Mouse (Mus musculus): ENCODE results near the gene Adarb1.

Gene Adarb1

GRCm38 (mm10) chr10:77260166-77260875 lies 157.7 kb downstream of the Adarb1 start:
- DNase-seq (ENCODE audit: low spot score): no peak

GRCm38 (mm10) chr10:77258704-77259621 lies 159.1 kb downstream of the Adarb1 start, which contains the start of gene Pofut2:
Pofut2 (plus strand) TSS chr10:77259218.
- DNase-seq (ENCODE audit: low spot score): peak; percentile 98

- no peak for DNase-seq (ENCODE audit: low spot score)
Measured at GRCm38 (mm10) chr10:77258041-77258590, 160.0 kb downstream of the Adarb1 start.

GRCm38 (mm10) chr10:77255676-77256075 lies 162.4 kb downstream of the Adarb1 start:
- DNase-seq (ENCODE audit: low spot score): no peak

DNA sequence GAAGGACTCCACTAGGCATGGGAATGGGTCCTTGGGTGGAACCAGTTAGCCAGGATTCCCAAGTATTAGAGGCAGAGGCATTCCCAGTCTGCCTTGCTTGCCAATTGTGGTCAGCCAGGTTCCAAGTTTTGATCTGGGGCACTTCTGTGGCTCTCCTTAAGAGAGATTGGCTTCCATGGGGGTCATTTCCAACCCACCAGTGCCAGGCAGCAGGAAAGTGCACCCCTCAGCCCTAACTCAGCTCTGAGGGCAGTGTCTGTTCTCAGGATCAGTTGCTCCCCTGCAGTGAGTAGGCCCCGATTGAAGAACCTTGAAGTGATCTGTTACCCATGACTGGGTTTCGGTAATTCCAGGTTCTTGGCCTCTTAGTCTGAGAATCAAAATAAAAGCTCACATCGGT lies 162.8 kb downstream of the Adarb1 start:
- peak; percentile 32 for DNase-seq (ENCODE audit: low spot score)

GRCm38 (mm10) chr10:77252790-77253189 lies 165.3 kb downstream of the Adarb1 start:
- DNase-seq (ENCODE audit: low spot score): peak; percentile 88

- peak; percentile 69 for DNase-seq (ENCODE audit: low spot score)
Measured at GRCm38 (mm10) chr10:77251784-77252539, 166.1 kb downstream of the Adarb1 start.

DNA sequence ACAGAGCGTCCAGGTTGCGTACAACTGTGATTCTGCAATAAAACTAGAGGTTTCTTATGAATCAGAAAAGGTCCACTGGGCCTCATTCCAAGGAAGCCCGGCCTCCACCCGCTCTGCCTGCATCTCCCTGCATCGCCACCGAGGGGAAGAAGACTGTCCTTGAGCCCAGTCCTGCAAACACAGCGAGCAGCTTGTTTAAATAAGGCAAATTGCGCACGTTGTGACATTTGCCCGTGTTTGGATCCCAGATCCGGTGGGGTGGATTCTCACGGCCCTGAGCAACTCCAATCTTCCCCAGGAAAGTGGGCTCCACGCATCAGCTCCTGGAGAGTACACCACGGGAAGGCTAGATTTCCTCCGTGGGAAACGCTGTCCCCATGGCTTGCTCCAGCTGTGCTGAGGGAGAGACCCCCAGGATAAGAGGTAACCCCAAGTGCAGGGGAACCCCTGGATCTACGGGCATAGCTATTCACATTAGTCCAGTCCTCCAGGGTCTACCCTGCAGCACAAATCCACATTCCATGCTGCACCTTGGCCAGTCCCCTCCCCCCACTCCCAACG lies 166.8 kb downstream of the Adarb1 start:
- DNase-seq (ENCODE audit: low spot score): peak; percentile 78

GRCm38 (mm10) chr10:77247707-77248106 lies 170.4 kb downstream of the Adarb1 start:
- DNase-seq (ENCODE audit: low spot score): no peak

- DNase-seq (ENCODE audit: low spot score): no peak
Measured at GRCm38 (mm10) chr10:77247048-77247447, 171.0 kb downstream of the Adarb1 start.

DNA sequence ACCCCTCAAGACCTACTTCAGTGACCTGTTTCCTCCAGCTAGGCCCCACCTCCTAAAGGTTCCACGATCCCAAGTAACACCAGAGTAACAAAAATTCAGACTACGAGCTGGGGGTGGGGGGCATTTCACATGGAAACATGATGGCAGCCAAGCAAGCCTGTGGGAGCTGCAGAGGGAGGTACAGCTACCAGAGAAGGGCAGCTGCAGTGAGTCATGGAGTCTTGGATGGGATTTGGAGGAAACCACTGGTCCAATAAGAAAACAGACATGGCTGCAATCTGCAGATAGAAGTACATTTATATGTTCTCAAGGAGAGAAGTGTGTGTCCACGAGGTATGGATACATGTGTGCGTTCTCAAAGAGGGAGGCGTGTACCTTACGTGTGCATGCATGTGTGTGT lies 173.3 kb downstream of the Adarb1 start:
- no peak for DNase-seq (ENCODE audit: low spot score)

GRCm38 (mm10) chr10:77243572-77244161 lies 174.4 kb downstream of the Adarb1 start:
- no peak for DNase-seq (ENCODE audit: low spot score)

DNA sequence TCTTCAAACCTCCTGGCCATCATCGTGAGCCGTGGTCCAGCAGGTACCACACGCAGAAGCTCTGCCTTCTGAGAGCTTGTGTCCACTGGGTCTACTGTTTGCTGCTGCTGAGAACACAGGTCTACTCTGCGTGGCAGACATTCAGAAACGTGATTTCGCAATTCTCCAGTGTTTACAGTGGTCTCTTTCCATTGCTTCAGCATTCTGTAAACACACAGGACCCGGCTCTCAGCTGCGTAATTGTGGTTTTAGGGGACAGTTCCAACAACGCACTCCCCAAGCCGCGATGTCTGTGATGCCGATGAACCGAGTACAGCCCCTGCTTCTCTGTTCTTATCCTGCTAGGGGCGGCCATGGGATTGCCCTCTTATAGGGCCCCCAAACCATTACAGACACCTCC lies 175.2 kb downstream of the Adarb1 start:
- DNase-seq (ENCODE audit: low spot score): no peak

DNA sequence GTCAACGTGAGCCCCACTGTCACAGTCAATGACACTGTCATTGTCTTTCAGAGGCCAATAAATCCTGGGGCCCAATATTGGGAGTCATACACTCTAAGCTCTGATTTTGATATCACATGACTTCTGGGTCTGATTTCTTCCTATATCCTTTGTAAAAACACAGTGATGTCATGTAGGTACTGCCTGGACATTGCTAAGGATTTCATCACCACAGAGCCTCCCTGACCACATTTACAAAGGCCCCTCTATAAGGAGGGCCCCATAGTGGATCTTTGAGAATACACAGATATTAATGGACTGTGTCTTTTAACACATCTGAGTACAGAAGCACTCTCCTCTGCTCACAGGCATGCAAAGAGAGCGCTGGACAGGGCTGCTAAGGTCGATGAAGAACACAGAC lies 175.7 kb downstream of the Adarb1 start:
- DNase-seq (ENCODE audit: low spot score): no peak

GRCm38 (mm10) chr10:77240764-77241163 lies 177.3 kb downstream of the Adarb1 start:
- no peak for DNase-seq (ENCODE audit: low spot score)

Measured in testis, postnatal 10 days (tissue).